In the genomic region with DNA sequence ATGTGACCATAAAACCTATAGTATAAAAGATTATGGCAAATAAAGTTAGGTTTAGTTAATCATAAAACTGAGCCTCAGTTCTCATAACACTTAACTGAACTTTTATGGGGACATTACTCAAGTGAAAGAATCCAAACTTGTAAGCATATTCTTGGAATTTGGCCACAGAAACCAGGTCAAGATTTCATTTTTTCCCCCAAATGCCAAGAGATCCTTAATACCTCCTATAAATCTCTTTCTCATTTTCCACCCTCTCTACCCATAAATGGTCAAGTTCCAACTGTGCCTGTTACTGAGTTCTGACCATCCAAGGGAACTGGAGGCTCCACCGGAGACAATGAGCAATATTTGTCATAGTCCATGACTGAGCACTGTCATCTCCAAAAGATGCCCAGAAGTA, we compare ENCODE assay signal across 25 mouse cellular contexts.
"Had no signal": no experiment of that assay in that cellular context is flagged by ENCODE, and none has a peak within 500 bp of the region (broad histone marks: within the 10 kb centered on the region; RNA-seq: fewer than 3 reads in every experiment).

No protein-coding gene starts in this region.

- H3K36me3 ChIP-seq: heart, embryonic 10.5 days; heart, embryonic 12.5 days; hindbrain, embryonic 10.5 days; hindbrain, embryonic 12.5 days; intestine, embryonic 15.5 days; limb, embryonic 13.5 days; liver, embryonic 13.5 days had no signal

- H3K9me3 ChIP-seq: heart, embryonic 10.5 days; heart, embryonic 12.5 days; hindbrain, embryonic 10.5 days; hindbrain, embryonic 12.5 days; intestine, embryonic 15.5 days; limb, embryonic 13.5 days; liver, embryonic 13.5 days had no signal

- H3K27ac ChIP-seq: gastrocnemius, adult 2 months; heart, embryonic 10.5 days; hindbrain, embryonic 10.5 days; hindbrain, embryonic 12.5 days; hindbrain, embryonic 14.5 days; intestine, embryonic 15.5 days; layer of hippocampus, adult 2 months; left cerebral cortex, adult 2 months; limb, embryonic 13.5 days; liver, embryonic 13.5 days had no signal

- H3K4me2 ChIP-seq: heart, embryonic 12.5 days; hindbrain, embryonic 12.5 days; hindbrain, embryonic 14.5 days; intestine, embryonic 15.5 days; limb, embryonic 13.5 days; liver, embryonic 11.5 days; liver, embryonic 13.5 days had no signal

- DNase-seq: gastrocnemius, adult 2 months; gastrocnemius, postnatal 10 days; gastrocnemius, postnatal 25 days; heart, adult 18-20 months; heart, postnatal 10 days; heart, postnatal 4 days; kidney, adult 18-20 months; kidney, adult 8-10 months; kidney, postnatal 25 days; kidney, postnatal 4 days; liver; liver, embryonic 13.5 days had no signal

- H3K4me1 ChIP-seq: hindbrain, embryonic 10.5 days; hindbrain, embryonic 12.5 days; intestine, embryonic 15.5 days; limb, embryonic 13.5 days; liver, embryonic 13.5 days had no signal

- H3K27me3 ChIP-seq: heart, embryonic 12.5 days; hindbrain, embryonic 12.5 days; intestine, embryonic 15.5 days; liver, embryonic 13.5 days had no signal

- ATAC-seq: hindbrain, embryonic 16.5 days; inflammation-experienced regulatory T-cells, adult 6 months; intestine, embryonic 15.5 days; intestine, postnatal 0 days had no signal

- H3K9ac ChIP-seq: heart, embryonic 12.5 days; hindbrain, embryonic 12.5 days; hindbrain, embryonic 14.5 days; intestine, embryonic 15.5 days; limb, embryonic 13.5 days; liver, embryonic 13.5 days had no signal

- H3K4me3 ChIP-seq: gastrocnemius, adult 2 months; heart, embryonic 10.5 days; heart, embryonic 12.5 days; hindbrain, embryonic 10.5 days; hindbrain, embryonic 12.5 days; intestine, embryonic 15.5 days; layer of hippocampus, adult 2 months; left cerebral cortex, adult 2 months; limb, embryonic 13.5 days; liver, embryonic 13.5 days had no signal
